Mouse (Mus musculus): ENCODE data around the gene Arhgdig. TPM values are rescaled to one million over a fixed set of nuclear protein-coding genes. Genes with fewer than 3 reads are reported as not detected.
"Not testable (repeated sequence)": the region's sequence is repeated elsewhere in the genome, so short reads cannot be mapped to it uniquely, and the experiment has no call there.

Arhgdig gene
- polyA plus RNA-seq, 1 experiment from 2014 or later, result 39.2 TPM

DNA sequence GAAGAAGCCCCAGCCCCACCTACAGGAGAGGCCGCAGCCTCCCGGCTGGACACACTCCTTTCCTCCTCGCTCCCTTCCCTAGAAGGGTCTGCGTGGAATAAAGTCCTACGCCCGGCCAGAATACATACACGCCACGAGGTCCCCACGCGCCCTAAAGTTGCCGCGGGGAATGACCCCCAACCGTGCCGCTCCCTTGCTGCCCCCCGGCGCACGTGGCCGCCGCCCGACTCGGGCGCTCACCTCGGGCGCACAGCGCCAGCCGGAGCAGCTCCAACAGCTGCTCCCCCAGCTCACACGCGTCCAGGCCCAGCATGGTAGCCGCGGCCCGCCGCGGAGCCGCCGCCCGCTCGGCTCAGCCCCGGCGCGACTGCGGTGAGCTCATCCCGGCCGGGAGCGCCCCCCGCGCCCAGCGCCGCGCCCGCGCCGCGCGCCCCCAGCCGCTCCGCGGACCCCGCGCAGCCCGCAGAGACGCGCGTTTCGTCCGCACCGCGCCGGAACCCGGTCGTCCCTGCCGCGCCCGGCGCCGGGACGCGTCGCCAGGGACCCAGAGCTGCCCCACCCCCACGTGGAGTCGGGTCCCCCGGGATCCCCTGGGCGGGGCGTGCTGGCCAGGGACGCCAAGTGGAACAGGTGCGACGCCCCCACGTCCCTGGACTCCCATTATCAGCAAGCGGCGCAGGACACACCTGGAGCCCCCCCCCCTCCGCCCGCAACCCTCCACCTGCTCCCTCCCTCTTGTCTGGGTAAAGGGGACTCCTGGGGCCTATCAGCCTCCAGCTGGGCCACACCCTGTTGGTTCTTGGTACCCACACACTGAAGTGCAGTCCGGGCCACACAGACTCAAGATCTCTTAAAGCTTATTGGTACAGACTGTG, 6.5 kb downstream of the Arhgdig start:
- Histone ChIP-seq H3K27me3 (replicated peaks; ENCODE audit: control insufficient read depth, insufficient read depth, low read length) (peaks cover 52% of the 10 kb centered on the region), H3K4me3 (ENCODE audit: low read depth, low read length) (peak overlapping the region; percentile 57), H3K9me3 (ENCODE audit: control insufficient read depth, low read length) (no peaks in the 10 kb centered on the region), H3K36me3 (ENCODE audit: control insufficient read depth, insufficient read depth, low read length) (peaks cover 22% of the 10 kb centered on the region), H3K4me1 (ENCODE audit: control insufficient read depth, insufficient read depth, low read length) (peaks cover 7% of the 10 kb centered on the region; the same call in 1 of the 2 replicates), H3K9ac (ENCODE audit: low read depth, low read length) (peak overlapping the region; percentile 69), H3K4me2 (ENCODE audit: low read depth, low read length) (peak overlapping the region; percentile 96), H3K27ac (replicated peaks; ENCODE audit: low read depth, low read length) (no peak overlapping the region)
- ATAC-seq (ENCODE audit: low read depth), result peak; percentile 73
- under 1% methylated on average over 26 of the region's 92 CpGs for WGBS
- DNase-seq (ENCODE audit: low spot score), result peak; percentile 68

DNA sequence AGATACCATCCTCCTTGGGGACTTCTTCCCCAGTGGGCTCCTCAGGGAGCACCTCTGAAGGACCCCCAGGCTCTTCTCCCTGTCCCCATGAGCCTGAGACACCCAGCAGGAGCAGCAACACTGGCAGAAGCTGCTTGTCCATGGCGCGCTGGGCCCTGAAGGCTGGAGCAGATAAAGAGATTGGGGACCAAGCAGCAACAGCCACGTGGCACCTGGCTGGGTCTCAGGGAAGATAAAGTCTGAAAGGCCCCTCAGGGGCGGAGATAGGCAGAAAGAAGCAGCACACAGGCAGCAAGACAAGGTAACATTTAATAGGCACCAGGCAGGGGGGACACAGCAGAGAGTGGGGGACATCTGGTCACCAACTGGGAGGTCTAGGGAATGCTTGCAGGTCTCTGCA, 8.7 kb downstream of the Arhgdig start, which contains the start of gene Pdia2:
TSS of gene Pdia2 (minus strand) at position 196 of the 400 bp plus-strand sequence.
- H3K9me3 ChIP-seq (ENCODE audit: control insufficient read depth, low read length), result no peaks in the 10 kb centered on the region
- H3K4me3 ChIP-seq (ENCODE audit: low read depth, low read length), result no peak within 1 kb of the TSS
- H3K27ac ChIP-seq (replicated peaks; ENCODE audit: low read depth, low read length), result no peak within 1 kb of the TSS
- H3K4me2 ChIP-seq (ENCODE audit: low read depth, low read length), result no peak within 1 kb of the TSS
- peaks cover 44% of the 10 kb centered on the region for H3K27me3 ChIP-seq (replicated peaks; ENCODE audit: control insufficient read depth, insufficient read depth, low read length)
- whole genome bisulfite sequencing, result 68% methylated on average over 4 of the region's 4 CpGs
- ATAC-seq (ENCODE audit: low read depth), result no peak
- H3K9ac ChIP-seq (ENCODE audit: low read depth, low read length), result no peak within 1 kb of the TSS
- H3K36me3 ChIP-seq (ENCODE audit: control insufficient read depth, insufficient read depth, low read length), result peaks cover 43% of the 10 kb centered on the region
- H3K4me1 ChIP-seq (ENCODE audit: control insufficient read depth, insufficient read depth, low read length), result peaks cover 7% of the 10 kb centered on the region; the same call in 1 of the 2 replicates
- DNase-seq (ENCODE audit: low spot score), result no peak

- Histone ChIP-seq H3K27ac (replicated peaks; ENCODE audit: low read depth, low read length) (no peak overlapping the region), H3K9ac (ENCODE audit: low read depth, low read length) (no peak overlapping the region), H3K27me3 (replicated peaks; ENCODE audit: control insufficient read depth, insufficient read depth, low read length) (no peaks in the 10 kb centered on the region), H3K4me2 (ENCODE audit: low read depth, low read length) (no peak overlapping the region), H3K4me3 (ENCODE audit: low read depth, low read length) (no peak overlapping the region), H3K36me3 (ENCODE audit: control insufficient read depth, insufficient read depth, low read length) (peaks cover 95% of the 10 kb centered on the region), H3K9me3 (ENCODE audit: control insufficient read depth, low read length) (no peaks in the 10 kb centered on the region), H3K4me1 (ENCODE audit: control insufficient read depth, insufficient read depth, low read length) (no peaks in the 10 kb centered on the region)
- no peak for DNase-seq (ENCODE audit: low spot score)
- WGBS, result 98% methylated on average over 15 of the region's 15 CpGs
- ATAC-seq (ENCODE audit: low read depth), result no peak
These were observed 14.9 kb downstream of the Arhgdig start for GRCm38 (mm10) chr17:26192481-26193190.

DNA sequence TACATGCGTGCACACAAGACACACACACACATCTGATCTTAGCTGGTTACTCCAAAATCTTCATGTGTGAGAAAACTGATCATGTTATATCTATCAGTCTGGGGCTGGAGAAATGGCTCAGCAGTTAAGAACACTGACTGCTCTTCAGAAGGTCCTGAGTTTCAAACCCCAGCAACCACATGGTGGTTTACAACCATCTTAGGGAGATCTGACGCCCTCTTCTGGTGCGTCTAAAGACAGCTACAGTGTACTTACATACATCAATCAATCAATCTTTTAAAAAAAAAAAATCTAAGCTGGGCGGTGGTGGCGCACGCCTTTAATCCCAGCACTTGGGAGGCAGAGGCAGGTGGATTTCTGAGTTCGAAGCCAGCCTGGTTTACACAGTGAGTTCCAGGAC, 16.1 kb downstream of the Arhgdig start:
- not testable (repeated sequence) for H3K4me3 ChIP-seq (ENCODE audit: low read depth, low read length); H3K27me3 ChIP-seq (replicated peaks; ENCODE audit: control insufficient read depth, insufficient read depth, low read length); DNase-seq (ENCODE audit: low spot score); H3K9me3 ChIP-seq (ENCODE audit: control insufficient read depth, low read length); H3K4me2 ChIP-seq (ENCODE audit: low read depth, low read length); H3K4me1 ChIP-seq (ENCODE audit: control insufficient read depth, insufficient read depth, low read length); H3K9ac ChIP-seq (ENCODE audit: low read depth, low read length); H3K27ac ChIP-seq (replicated peaks; ENCODE audit: low read depth, low read length); ATAC-seq (ENCODE audit: low read depth)
- 86% methylated on average over 7 of the region's 7 CpGs for WGBS
- peaks cover 95% of the 10 kb centered on the region for H3K36me3 ChIP-seq (ENCODE audit: control insufficient read depth, insufficient read depth, low read length)

- H3K9ac ChIP-seq (ENCODE audit: low read depth, low read length), result no peak overlapping the region
- peaks cover 93% of the 10 kb centered on the region for H3K36me3 ChIP-seq (ENCODE audit: control insufficient read depth, insufficient read depth, low read length)
- 96% methylated on average over 11 of the region's 11 CpGs for WGBS
- no peak overlapping the region for H3K4me3 ChIP-seq (ENCODE audit: low read depth, low read length)
- DNase-seq (ENCODE audit: low spot score) (no peak), ATAC-seq (ENCODE audit: low read depth) (no peak)
- no peaks in the 10 kb centered on the region for H3K9me3 ChIP-seq (ENCODE audit: control insufficient read depth, low read length)
- H3K27me3 ChIP-seq (replicated peaks; ENCODE audit: control insufficient read depth, insufficient read depth, low read length), result no peaks in the 10 kb centered on the region
- no peak overlapping the region for H3K27ac ChIP-seq (replicated peaks; ENCODE audit: low read depth, low read length)
- no peak overlapping the region for H3K4me2 ChIP-seq (ENCODE audit: low read depth, low read length)
- no peaks in the 10 kb centered on the region for H3K4me1 ChIP-seq (ENCODE audit: control insufficient read depth, insufficient read depth, low read length)
These were observed 19.3 kb downstream of the Arhgdig start for GRCm38 (mm10) chr17:26188091-26188805.

- H3K4me1 ChIP-seq (ENCODE audit: control insufficient read depth, insufficient read depth, low read length), result no peaks in the 10 kb centered on the region
These were observed 20.0 kb downstream of the Arhgdig start for GRCm38 (mm10) chr17:26187592-26187991.

GRCm38 (mm10) chr17:26181179-26181578, 26.4 kb downstream of the Arhgdig start:
- WGBS, result 92% methylated on average over 3 of the region's 3 CpGs
- Histone ChIP-seq H3K4me2 (ENCODE audit: low read depth, low read length) (no peak overlapping the region), H3K36me3 (ENCODE audit: control insufficient read depth, insufficient read depth, low read length) (peaks cover 59% of the 10 kb centered on the region), H3K9ac (ENCODE audit: low read depth, low read length) (no peak overlapping the region), H3K9me3 (ENCODE audit: control insufficient read depth, low read length) (0 out of 2 replicates have a peak, but pooled peaks cover 3% of the 10 kb centered on the region), H3K4me3 (ENCODE audit: low read depth, low read length) (no peak overlapping the region), H3K4me1 (ENCODE audit: control insufficient read depth, insufficient read depth, low read length) (no peaks in the 10 kb centered on the region), H3K27ac (replicated peaks; ENCODE audit: low read depth, low read length) (no peak overlapping the region), H3K27me3 (replicated peaks; ENCODE audit: control insufficient read depth, insufficient read depth, low read length) (no peaks in the 10 kb centered on the region)
- ATAC-seq (ENCODE audit: low read depth) (no peak), DNase-seq (ENCODE audit: low spot score) (no peak)

More at GRCm38 (mm10) chr17:26187592-26187991, 20.0 kb downstream of the Arhgdig start:
- no peak for DNase-seq (ENCODE audit: low spot score)
- no peak for ATAC-seq (ENCODE audit: low read depth)
- Histone ChIP-seq H3K36me3 (ENCODE audit: control insufficient read depth, insufficient read depth, low read length) (peaks cover 93% of the 10 kb centered on the region), H3K9ac (ENCODE audit: low read depth, low read length) (no peak overlapping the region), H3K4me3 (ENCODE audit: low read depth, low read length) (no peak overlapping the region), H3K27ac (replicated peaks; ENCODE audit: low read depth, low read length) (no peak overlapping the region), H3K9me3 (ENCODE audit: control insufficient read depth, low read length) (no peaks in the 10 kb centered on the region), H3K27me3 (replicated peaks; ENCODE audit: control insufficient read depth, insufficient read depth, low read length) (no peaks in the 10 kb centered on the region), H3K4me2 (ENCODE audit: low read depth, low read length) (no peak overlapping the region)
- 95% methylated on average over 5 of the region's 5 CpGs for WGBS

DNA sequence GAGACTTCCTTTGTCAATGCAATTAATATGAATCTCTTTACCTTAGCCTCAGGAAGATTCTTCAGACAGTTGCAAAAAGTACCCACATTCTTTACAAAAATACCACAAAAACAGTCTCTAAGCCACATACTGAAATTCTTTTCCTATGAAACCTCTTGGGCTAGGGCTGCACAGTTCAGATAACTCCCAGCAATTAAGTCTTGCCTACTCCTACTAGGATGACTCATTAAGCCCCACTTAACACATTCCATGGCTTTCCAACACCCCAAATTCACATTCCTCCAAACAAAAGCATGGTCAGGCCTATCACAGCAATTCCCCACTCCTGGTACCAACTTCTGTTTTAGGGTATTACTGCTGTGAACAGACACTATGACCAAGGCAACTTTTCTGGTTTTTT, 29.0 kb downstream of the Arhgdig start:
- peaks cover 50% of the 10 kb centered on the region for H3K36me3 ChIP-seq (ENCODE audit: control insufficient read depth, insufficient read depth, low read length)
- no peaks in the 10 kb centered on the region for H3K27me3 ChIP-seq (replicated peaks; ENCODE audit: control insufficient read depth, insufficient read depth, low read length)
- DNase-seq (ENCODE audit: low spot score), result no peak
- H3K4me1 ChIP-seq (ENCODE audit: control insufficient read depth, insufficient read depth, low read length), result no peaks in the 10 kb centered on the region
- H3K9ac ChIP-seq (ENCODE audit: low read depth, low read length), result no peak overlapping the region
- ATAC-seq (ENCODE audit: low read depth), result no peak
- 0 out of 2 replicates have a peak, but pooled peaks cover 3% of the 10 kb centered on the region for H3K9me3 ChIP-seq (ENCODE audit: control insufficient read depth, low read length)
- no peak overlapping the region for H3K27ac ChIP-seq (replicated peaks; ENCODE audit: low read depth, low read length)
- no peak overlapping the region for H3K4me3 ChIP-seq (ENCODE audit: low read depth, low read length)
- H3K4me2 ChIP-seq (ENCODE audit: low read depth, low read length), result no peak overlapping the region

All from embryonic facial prominence, embryonic 14.5 days (tissue).